Comparison of ENCODE assay signal across 8 mouse cellular contexts in genomic region chr12:100198967-100199660, GRCm38 (mm10). TPM values are rescaled to one million over a fixed set of nuclear protein-coding genes. Genes with fewer than 3 reads are reported as not detected.
DNase-seq lines count a peak whose midpoint lies in the region; ATAC-seq and TF ChIP-seq lines count a peak whose summit lies in the region.

Gene Calm1 (plus strand): TSS chr12:100199435.

- no peak for TF ChIP-seq CTCF in ES-Bruce4 (IDR thresholded peaks at IDR 0.05; ENCODE audit: low read depth, low read length)
- TF ChIP-seq CTCF in stomach, postnatal 0 days (IDR thresholded peaks at IDR 0.05; ENCODE audit: low read depth): peak; percentile 21; the same call in 1 of the 2 replicates

- peak; percentile 89 for ATAC-seq in forebrain, embryonic 12.5 days (ENCODE audit: low FRiP score)
- peak; percentile 83 for ATAC-seq in heart, embryonic 16.5 days (replicated peaks; ENCODE audit: extremely low read depth, insufficient read depth, low FRiP score)
- peak; percentile 84 for ATAC-seq in liver, embryonic 16.5 days (ENCODE audit: low read depth)
- peak; percentile 90 for ATAC-seq in neural tube, embryonic 12.5 days (ENCODE audit: low FRiP score, low read depth)
- ATAC-seq in stomach, postnatal 0 days (ENCODE audit: low FRiP score, low TSS enrichment): peak; percentile 91

- DNase-seq in c-Kit-positive CD71-positive TER-119-positive erythroid progenitor cells, embryonic 14.5 days (ENCODE audit: low spot score): peak; percentile 85
- DNase-seq in kidney, postnatal 25 days: peak; percentile 93 to 97
- peak; percentile 95 for DNase-seq in stomach, postnatal 0 days (ENCODE audit: low spot score)

- under 1% methylated on average over 58 of the region's 58 CpGs for WGBS in forebrain, embryonic 12.5 days
- WGBS in heart, embryonic 16.5 days: 1% methylated on average over 58 of the region's 58 CpGs
- under 1% methylated on average over 58 of the region's 58 CpGs for WGBS in liver, embryonic 16.5 days (ENCODE audit: insufficient replicate concordance)
- under 1% methylated on average over 58 of the region's 58 CpGs for WGBS in neural tube, embryonic 12.5 days
- under 1% methylated on average over 54 of the region's 58 CpGs for WGBS in stomach, postnatal 0 days

- H3K27ac ChIP-seq in ES-Bruce4 (ENCODE audit: insufficient read depth, low read length): no peak within 1 kb of the TSS
- H3K27ac ChIP-seq in forebrain, embryonic 12.5 days: peak within 1 kb of the TSS; percentile 89
- H3K27ac ChIP-seq in heart, embryonic 16.5 days (ENCODE audit: low read length): peak within 1 kb of the TSS; percentile 90
- H3K27ac ChIP-seq in liver, embryonic 16.5 days (ENCODE audit: low read length): peak within 1 kb of the TSS; percentile 86
- H3K27ac ChIP-seq in neural tube, embryonic 12.5 days: peak within 1 kb of the TSS; percentile 74; the same call in 1 of the 2 replicates
- H3K27ac ChIP-seq in stomach, postnatal 0 days (replicated peaks): peak within 1 kb of the TSS; percentile 93

- peak within 1 kb of the TSS; percentile 82 for H3K4me3 ChIP-seq in ES-Bruce4 (ENCODE audit: low read depth, low read length)
- peak within 1 kb of the TSS; percentile 97 for H3K4me3 ChIP-seq in forebrain, embryonic 12.5 days (replicated peaks)
- peak within 1 kb of the TSS; percentile 95 for H3K4me3 ChIP-seq in heart, embryonic 16.5 days (ENCODE audit: low read length)
- peak within 1 kb of the TSS; percentile 88 for H3K4me3 ChIP-seq in liver, embryonic 16.5 days (ENCODE audit: low read depth, low read length)
- peak within 1 kb of the TSS; percentile 100 for H3K4me3 ChIP-seq in neural tube, embryonic 12.5 days
- peak within 1 kb of the TSS; percentile 95 for H3K4me3 ChIP-seq in stomach, postnatal 0 days (ENCODE audit: low read depth, low read length)

- no peaks in the 10 kb centered on the region for H3K4me1 ChIP-seq in ES-Bruce4 (ENCODE audit: control insufficient read depth, insufficient read depth, low read length)
- H3K4me1 ChIP-seq in forebrain, embryonic 12.5 days: peaks cover 33% of the 10 kb centered on the region
- peaks cover 16% of the 10 kb centered on the region; the same call in 1 of the 2 replicates for H3K4me1 ChIP-seq in heart, embryonic 16.5 days (ENCODE audit: control insufficient read depth, insufficient read depth, low read length)
- H3K4me1 ChIP-seq in liver, embryonic 16.5 days (ENCODE audit: control insufficient read depth, low read depth, low read length): peaks cover 14% of the 10 kb centered on the region
- H3K4me1 ChIP-seq in neural tube, embryonic 12.5 days: peaks cover 22% of the 10 kb centered on the region
- peaks cover 5% of the 10 kb centered on the region; the same call in 1 of the 2 replicates for H3K4me1 ChIP-seq in stomach, postnatal 0 days (replicated peaks; ENCODE audit: control insufficient read depth, insufficient read depth)

- H3K9ac ChIP-seq in ES-Bruce4 (ENCODE audit: low read depth, poor library complexity, severe bottlenecking): peak within 1 kb of the TSS; percentile 58
- H3K9ac ChIP-seq in forebrain, embryonic 12.5 days: peak within 1 kb of the TSS; percentile 96
- H3K9ac ChIP-seq in heart, embryonic 16.5 days (ENCODE audit: low read length): peak within 1 kb of the TSS; percentile 93
- peak within 1 kb of the TSS; percentile 86 for H3K9ac ChIP-seq in liver, embryonic 16.5 days (ENCODE audit: low read depth, low read length)
- H3K9ac ChIP-seq in neural tube, embryonic 12.5 days: peak within 1 kb of the TSS; percentile 98
- H3K9ac ChIP-seq in stomach, postnatal 0 days (ENCODE audit: low read length): peak within 1 kb of the TSS; percentile 95

- peak; percentile 99 for TF ChIP-seq POLR2A in ES-Bruce4 (IDR thresholded peaks at IDR 0.05; ENCODE audit: insufficient read depth, low read length)

- TF ChIP-seq EP300 in ES-Bruce4 (IDR thresholded peaks at IDR 0.05; ENCODE audit: insufficient read depth, low read depth, low read length): peak; percentile 89
- TF ChIP-seq EP300 in stomach, postnatal 0 days (optimal IDR thresholded peaks at IDR 0.05): no peak

- H3K9me3 ChIP-seq in ES-Bruce4 (replicated peaks; ENCODE audit: control insufficient read depth, insufficient read depth, low read length, poor library complexity, severe bottlenecking): no peaks in the 10 kb centered on the region
- H3K9me3 ChIP-seq in forebrain, embryonic 12.5 days: no peaks in the 10 kb centered on the region
- no peaks in the 10 kb centered on the region for H3K9me3 ChIP-seq in heart, embryonic 16.5 days (replicated peaks; ENCODE audit: control insufficient read depth, low read length)
- no peaks in the 10 kb centered on the region for H3K9me3 ChIP-seq in liver, embryonic 16.5 days (replicated peaks; ENCODE audit: control insufficient read depth, low read length)
- no peaks in the 10 kb centered on the region for H3K9me3 ChIP-seq in neural tube, embryonic 12.5 days
- no peaks in the 10 kb centered on the region for H3K9me3 ChIP-seq in stomach, postnatal 0 days (ENCODE audit: control insufficient read depth, low read length)

- no peaks in the 10 kb centered on the region for H3K27me3 ChIP-seq in ES-Bruce4 (ENCODE audit: control insufficient read depth, insufficient read depth, low read length, poor library complexity, severe bottlenecking)
- H3K27me3 ChIP-seq in forebrain, embryonic 12.5 days: peaks cover 7% of the 10 kb centered on the region
- no peaks in the 10 kb centered on the region for H3K27me3 ChIP-seq in heart, embryonic 16.5 days (ENCODE audit: control insufficient read depth, insufficient read depth, low read length)
- no peaks in the 10 kb centered on the region for H3K27me3 ChIP-seq in liver, embryonic 16.5 days (ENCODE audit: control insufficient read depth, insufficient read depth, low read depth, low read length)
- H3K27me3 ChIP-seq in neural tube, embryonic 12.5 days (replicated peaks): no peaks in the 10 kb centered on the region
- H3K27me3 ChIP-seq in stomach, postnatal 0 days (ENCODE audit: control insufficient read depth, insufficient read depth, low read length): no peaks in the 10 kb centered on the region

- H3K4me2 ChIP-seq in forebrain, embryonic 12.5 days: peak within 1 kb of the TSS; percentile 97
- H3K4me2 ChIP-seq in heart, embryonic 16.5 days (ENCODE audit: low read depth, low read length): peak within 1 kb of the TSS; percentile 82
- peak within 1 kb of the TSS; percentile 99 for H3K4me2 ChIP-seq in liver, embryonic 16.5 days (ENCODE audit: low read depth, low read length)
- H3K4me2 ChIP-seq in neural tube, embryonic 12.5 days (replicated peaks): peak within 1 kb of the TSS; percentile 90
- H3K4me2 ChIP-seq in stomach, postnatal 0 days (replicated peaks; ENCODE audit: low read depth): peak within 1 kb of the TSS; percentile 96

- peaks cover 11% of the 10 kb centered on the region for H3K36me3 ChIP-seq in ES-Bruce4 (ENCODE audit: control insufficient read depth, insufficient read depth, low read length, poor library complexity, severe bottlenecking)
- peaks cover 16% of the 10 kb centered on the region for H3K36me3 ChIP-seq in forebrain, embryonic 12.5 days (replicated peaks)
- peaks cover 15% of the 10 kb centered on the region for H3K36me3 ChIP-seq in heart, embryonic 16.5 days (ENCODE audit: control insufficient read depth, insufficient read depth)
- peaks cover 13% of the 10 kb centered on the region for H3K36me3 ChIP-seq in liver, embryonic 16.5 days (ENCODE audit: control insufficient read depth, insufficient read depth)
- peaks cover 15% of the 10 kb centered on the region for H3K36me3 ChIP-seq in neural tube, embryonic 12.5 days
- H3K36me3 ChIP-seq in stomach, postnatal 0 days (ENCODE audit: control insufficient read depth, insufficient read depth, low read length): peaks cover 8% of the 10 kb centered on the region

RNA-seq across cellular contexts. Expression of gene Calm1, which starts in this region (rescaled TPM):
- polyA plus RNA-seq in ES-Bruce4 (2011; ENCODE audit: insufficient read depth, insufficient read length, low read depth, missing spikeins): 280 and 286 TPM in 2 replicates
- polyA plus RNA-seq in forebrain, embryonic 12.5 days (2016; fragmentation: Nextera tagmentation; extraction: Ambion mirVana): 1,646 and 1,801 TPM in 2 replicates
- polyA plus RNA-seq in heart, embryonic 16.5 days (2015; fragmentation: Nextera tagmentation; extraction: Ambion mirVana): 756 and 762 TPM in 2 replicates
- polyA plus RNA-seq in liver, embryonic 16.5 days (2015; fragmentation: Nextera tagmentation; extraction: Ambion mirVana): 413 and 426 TPM in 2 replicates
- 1,755 and 1,801 TPM in 2 replicates for polyA plus RNA-seq in neural tube, embryonic 12.5 days (2016; fragmentation: Nextera tagmentation; extraction: Ambion mirVana)
- 1,956 and 2,116 TPM in 2 replicates for polyA plus RNA-seq in stomach, postnatal 0 days (2015; fragmentation: Nextera tagmentation; extraction: Ambion mirVana)
